18 mouse cellular contexts compared by ENCODE assay signal in the genomic region with DNA sequence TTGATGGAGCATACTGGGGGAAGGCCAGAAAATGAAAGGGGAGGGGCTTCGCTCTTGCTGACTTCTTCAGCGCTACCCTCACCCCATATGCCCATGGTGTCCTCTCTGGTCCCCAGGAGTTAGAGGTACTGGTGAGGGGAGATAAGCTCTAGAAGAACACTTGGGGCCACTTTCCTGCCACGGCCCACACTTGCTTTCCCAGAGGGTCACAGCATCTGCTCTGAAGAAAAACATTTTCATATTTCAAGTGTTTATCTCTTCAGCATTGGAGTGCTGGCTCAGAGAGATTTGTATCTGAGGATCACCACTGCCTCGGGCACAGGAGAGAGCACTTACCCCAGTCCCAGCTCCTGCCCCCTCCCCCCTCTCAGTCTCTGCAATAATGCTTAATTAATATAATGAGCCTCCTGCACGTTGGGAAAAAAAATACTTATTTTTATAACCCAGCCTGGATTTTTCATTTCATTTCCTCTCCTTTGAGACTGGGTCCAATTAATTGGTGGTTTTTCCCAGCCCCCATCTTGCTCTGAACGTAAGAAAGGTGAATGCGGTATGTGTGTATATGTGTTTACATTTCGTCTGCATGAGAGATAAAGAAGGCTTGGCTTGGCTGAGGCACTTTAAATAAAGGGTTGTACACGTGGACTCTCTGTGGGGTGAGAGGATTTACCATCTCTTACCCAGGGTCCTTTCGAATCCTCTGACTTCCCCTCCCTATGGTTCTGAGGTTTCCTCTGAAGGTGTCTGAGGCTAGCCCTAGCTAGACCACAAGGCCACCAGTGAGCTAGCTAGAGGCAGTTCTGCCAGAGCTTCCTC.
DNase-seq lines count a peak whose midpoint lies in the region; ATAC-seq and TF ChIP-seq lines count a peak whose summit lies in the region.
"Had no signal": no experiment of that assay in that cellular context is flagged by ENCODE, and none has a peak within 500 bp of the region (broad histone marks: within the 10 kb centered on the region; RNA-seq: fewer than 3 reads in every experiment).

No protein-coding gene starts in this region.

- 72% methylated on average over 10 of the region's 10 CpGs for WGBS in hindbrain, embryonic 13.5 days
- WGBS in hindbrain, embryonic 11.5 days = 87% methylated on average over 10 of the region's 10 CpGs
- 22% methylated on average over 10 of the region's 10 CpGs for WGBS in liver, embryonic 14.5 days (ENCODE audit: insufficient replicate concordance)

- peaks cover 40% of the 10 kb centered on the region for H3K4me1 ChIP-seq in hindbrain, embryonic 13.5 days (replicated peaks)
- H3K4me1 ChIP-seq in hindbrain, embryonic 11.5 days (replicated peaks; ENCODE audit: control insufficient read depth, insufficient read depth, low read length) = no peaks in the 10 kb centered on the region
- peaks cover 7 to 34% of the 10 kb centered on the region in 2 experiments; a peak in 3 of 4 replicates for H3K4me1 ChIP-seq in liver, embryonic 14.5 days (replicated peaks; ENCODE audit: control insufficient read depth in 2 of 2, insufficient read depth in 2 of 2, low read length in 1 of 2)

- 0 out of 2 replicates have a peak, but pooled peaks have one; percentile 23 for TF ChIP-seq EP300 in liver, embryonic 14.5 days (IDR thresholded peaks at IDR 0.05; ENCODE audit: low read depth)

- peaks cover 34% of the 10 kb centered on the region for H3K36me3 ChIP-seq in hindbrain, embryonic 13.5 days
- H3K36me3 ChIP-seq in hindbrain, embryonic 11.5 days (ENCODE audit: control insufficient read depth, insufficient read depth, low read length) = no peaks in the 10 kb centered on the region
- H3K36me3 ChIP-seq in liver, embryonic 14.5 days (replicated peaks; ENCODE audit: control insufficient read depth, insufficient read depth, low read depth) = no peaks in the 10 kb centered on the region
- H3K36me3 ChIP-seq: midbrain, embryonic 12.5 days had no signal

- H3K9ac ChIP-seq in hindbrain, embryonic 13.5 days = no peak overlapping the region
- no peak overlapping the region for H3K9ac ChIP-seq in hindbrain, embryonic 11.5 days (ENCODE audit: low read depth, low read length)
- no peak overlapping the region for H3K9ac ChIP-seq in liver, embryonic 14.5 days (replicated peaks)
- H3K9ac ChIP-seq: midbrain, embryonic 12.5 days; neural tube, embryonic 12.5 days had no signal

- H3K9me3 ChIP-seq in hindbrain, embryonic 13.5 days = no peaks in the 10 kb centered on the region
- no peaks in the 10 kb centered on the region for H3K9me3 ChIP-seq in hindbrain, embryonic 11.5 days (ENCODE audit: control insufficient read depth, low read length)
- H3K9me3 ChIP-seq in liver, embryonic 14.5 days (ENCODE audit: control insufficient read depth, low read length) = no peaks in the 10 kb centered on the region
- H3K9me3 ChIP-seq: midbrain, embryonic 12.5 days; neural tube, embryonic 12.5 days had no signal

- intact Hi-C loops in left cerebral cortex, postnatal 10 days (cut with DNase I) = no loop called here

- H3K27ac ChIP-seq in hindbrain, embryonic 13.5 days = 0 out of 2 replicates have a peak overlapping the region, but pooled peaks have one; percentile 9
- no peak overlapping the region for H3K27ac ChIP-seq in hindbrain, embryonic 11.5 days (ENCODE audit: low read depth, low read length)
- no peak overlapping the region for H3K27ac ChIP-seq in liver, embryonic 14.5 days
- H3K27ac ChIP-seq: kidney, postnatal 0 days; midbrain, embryonic 12.5 days; neural tube, embryonic 12.5 days had no signal

- H3K4me3 ChIP-seq in hindbrain, embryonic 13.5 days = no peak overlapping the region
- H3K4me3 ChIP-seq in hindbrain, embryonic 11.5 days (ENCODE audit: low read depth, low read length) = no peak overlapping the region
- no peak overlapping the region for H3K4me3 ChIP-seq in liver, embryonic 14.5 days (ENCODE audit: insufficient read depth in 1 of 2, low read depth in 2 of 2, low read length in 2 of 2)
- H3K4me3 ChIP-seq: erythroblast, embryonic 14.5 days; midbrain, embryonic 12.5 days; neural tube, embryonic 12.5 days had no signal

- no peak for ATAC-seq in hindbrain, embryonic 13.5 days (ENCODE audit: low FRiP score)
- no peak for ATAC-seq in hindbrain, embryonic 11.5 days (ENCODE audit: low FRiP score)
- ATAC-seq in liver, embryonic 14.5 days (ENCODE audit: insufficient read depth) = peak; percentile 91
- ATAC-seq in neutrophil, adult 5-6 weeks (ENCODE audit: extremely low read depth, insufficient number of reproducible peaks, low FRiP score, poor library complexity, severe bottlenecking) = peak; percentile 22; the same call in 1 of the 2 replicates

- H3K27me3 ChIP-seq in hindbrain, embryonic 13.5 days = no peaks in the 10 kb centered on the region
- no peaks in the 10 kb centered on the region for H3K27me3 ChIP-seq in hindbrain, embryonic 11.5 days (ENCODE audit: control insufficient read depth, insufficient read depth, low read length)
- H3K27me3 ChIP-seq in liver, embryonic 14.5 days (ENCODE audit: control insufficient read depth, insufficient read depth, low read length) = no peaks in the 10 kb centered on the region
- H3K27me3 ChIP-seq: neural tube, embryonic 12.5 days had no signal

- H3K4me2 ChIP-seq in hindbrain, embryonic 13.5 days = no peak overlapping the region
- no peak overlapping the region for H3K4me2 ChIP-seq in hindbrain, embryonic 11.5 days (replicated peaks; ENCODE audit: low read depth, low read length)
- H3K4me2 ChIP-seq in liver, embryonic 14.5 days (ENCODE audit: low read depth) = peak overlapping the region; percentile 37
- H3K4me2 ChIP-seq: midbrain, embryonic 12.5 days; neural tube, embryonic 12.5 days had no signal

- TF ChIP-seq CTCF in liver, embryonic 14.5 days (IDR thresholded peaks at IDR 0.05; ENCODE audit: low read depth) = no peak

- DNase-seq in hindbrain, embryonic 11.5 days (ENCODE audit: low spot score) = no peak
- peak; percentile 11 for DNase-seq in c-Kit-positive CD71-positive TER-119-positive erythroid progenitor cells, embryonic 14.5 days (ENCODE audit: low spot score)
- DNase-seq in liver, embryonic 14.5 days (ENCODE audit: low read depth in 3 of 3, low spot score in 3 of 3) = peak in 1 of 3 experiments; percentile 9
- DNase-seq in spleen, postnatal 4 days (ENCODE audit: low spot score in 2 of 2) = no peak
- no peak for DNase-seq in left cerebral cortex, postnatal 10 days (ENCODE audit: extremely low spot score in 1 of 2, low spot score in 2 of 2)
- DNase-seq in embryo, embryonic 11 days = no peak
- DNase-seq: cerebellum, adult 18-20 months; heart, adult 11 months; layer of hippocampus, adult 9-11 months; retina, postnatal 1 day; spleen, adult 18-20 months; thymus, adult 18-20 months had no signal

Comparison
In these comparisons a context has a peak if more than half of its experiments do, and no peak if none do; other contexts are left out.
1. ATAC-seq: peak in liver, embryonic 14.5 days (single experiment) and neutrophil, adult 5-6 weeks (single experiment); none in hindbrain, embryonic 13.5 days (single experiment) and hindbrain, embryonic 11.5 days (single experiment).